Mouse (Mus musculus) CH12.LX (cell line): ENCODE results near the gene Rab11a. TPM values are rescaled to one million over a fixed set of nuclear protein-coding genes. Genes with fewer than 3 reads are reported as not detected.
"Not testable (repeated sequence)": the region's sequence is repeated elsewhere in the genome, so short reads cannot be mapped to it uniquely, and the experiment has no call there.

ENCODE experiments used
- DNase-seq: peaks from one replicate; pipeline ENCODE4 v3.0.0-alpha.2; 2013; ENCODE audit errors: extremely low read depth
- H3K27ac ChIP-seq: 2 replicates; pipeline ENCODE4 v1.5.1; 2012; ENCODE audit warnings: low read depth, mild to moderate bottlenecking, control low read depth, moderate library complexity; ENCODE audit not compliant: insufficient read depth
- H3K27me3 ChIP-seq: replicated peaks from 2 replicates; pipeline ENCODE3; 2012; ENCODE audit warnings: inconsistent platforms
- H3K36me3 ChIP-seq, 2 experiments: replicated peaks in 1 of 2; 2 replicates each; pipeline versions ENCODE3 to v1.6.1; 2012; ENCODE audit warnings: inconsistent platforms in 1 of 2, low read length in 1 of 2, mild to moderate bottlenecking in 1 of 2, mixed read lengths in 1 of 2, moderate library complexity in 1 of 2; ENCODE audit not compliant: control insufficient read depth in 1 of 2, insufficient read depth in 1 of 2
- H3K4me1 ChIP-seq, 2 experiments: 2 replicates each; pipeline ENCODE4 v1.6.1; 2012; ENCODE audit warnings: inconsistent platforms in 1 of 2, moderate library complexity in 1 of 2; ENCODE audit not compliant: insufficient read depth in 2 of 2, control insufficient read depth in 1 of 2
- H3K4me2 ChIP-seq: 2 replicates; pipeline ENCODE4 v1.6.1; 2012; ENCODE audit warnings: low read depth, mild to moderate bottlenecking, control low read depth; ENCODE audit not compliant: poor library complexity, insufficient read depth, severe bottlenecking
- H3K4me3 ChIP-seq, 3 experiments: fragments of 150-350 bp in 1 of 3; sonication (generic) in 1 of 3; replicated peaks in 1 of 3; 2 replicates each; pipeline versions ENCODE3 to v1.5.1; 2011 to 2012; ENCODE audit warnings: low read depth in 2 of 3, low read length in 2 of 3, mild to moderate bottlenecking in 2 of 3, moderate library complexity in 2 of 3, control low read depth in 1 of 3, improper control_type of control experiment in 1 of 3, inconsistent platforms in 1 of 3, mixed read lengths in 1 of 3; ENCODE audit not compliant: poor library complexity in 1 of 3
- H3K79me2 ChIP-seq: replicated peaks from 2 replicates; pipeline ENCODE4 v1.6.1; 2012; ENCODE audit warnings: mild to moderate bottlenecking, moderate library complexity; ENCODE audit not compliant: control insufficient read depth, poor library complexity, insufficient read depth, severe bottlenecking; ENCODE audit errors: extremely low read depth
- H3K9ac ChIP-seq: 2 replicates; pipeline ENCODE4 v1.6.1; 2012; ENCODE audit warnings: low read depth, mild to moderate bottlenecking, control low read depth, moderate library complexity; ENCODE audit not compliant: insufficient read depth
- H3K9me3 ChIP-seq: replicated peaks from 2 replicates; pipeline ENCODE3; 2012; ENCODE audit warnings: low read length, inconsistent platforms, mixed read lengths
- CTCF ChIP-seq, 2 experiments: IDR thresholded peaks in 1 of 2; conservative IDR thresholded peaks in 1 of 2; 2 replicates each; pipeline ENCODE4 v1.5.1; 2011 to 2012; ENCODE audit warnings: low read depth in 2 of 2, low read length in 2 of 2, improper control_type of control experiment in 1 of 2, inconsistent platforms in 1 of 2, mild to moderate bottlenecking in 1 of 2, moderate library complexity in 1 of 2
- E2F4 ChIP-seq: IDR thresholded peaks from 2 replicates; pipeline ENCODE4 v1.6.1; 2011; ENCODE audit warnings: low read depth, low read length, improper control_type of control experiment; ENCODE audit not compliant: insufficient replicate concordance
- EP300 ChIP-seq: IDR thresholded peaks from 2 replicates; pipeline ENCODE4 v1.6.1; 2011; ENCODE audit warnings: low read length, improper control_type of control experiment
- JUN ChIP-seq: IDR thresholded peaks from 2 replicates; pipeline ENCODE4 v1.6.1; 2011; ENCODE audit warnings: low read depth, mild to moderate bottlenecking, low read length, improper control_type of control experiment, moderate library complexity; ENCODE audit not compliant: insufficient read depth
- PAX5 ChIP-seq: IDR thresholded peaks from 2 replicates; pipeline ENCODE4 v1.6.1; 2012; ENCODE audit warnings: low read length, inconsistent platforms, mixed read lengths
- POLR2A ChIP-seq: IDR thresholded peaks from 2 replicates; pipeline ENCODE4 v1.6.1; 2011; ENCODE audit warnings: low read depth, mild to moderate bottlenecking, improper control_type of control experiment, low read length
- SMC3 ChIP-seq: IDR thresholded peaks from 2 replicates; pipeline ENCODE4 v1.6.1; 2011; ENCODE audit warnings: low read depth, low read length, improper control_type of control experiment
- TBP ChIP-seq: conservative IDR thresholded peaks from 2 replicates; pipeline ENCODE4 v1.6.1; 2011; ENCODE audit warnings: low read depth, low read length, improper control_type of control experiment
- TCF12 ChIP-seq: IDR thresholded peaks from 2 replicates; pipeline ENCODE4 v1.6.1; 2014; ENCODE audit warnings: low read depth, mild to moderate bottlenecking, inconsistent platforms, low read length, improper control_type of control experiment
- UBTF ChIP-seq: IDR thresholded peaks from 2 replicates; pipeline ENCODE4 v1.6.1; 2012; ENCODE audit warnings: low read depth, mild to moderate bottlenecking, inconsistent platforms, low read length, improper control_type of control experiment, moderate library complexity
- USF1 ChIP-seq: IDR thresholded peaks from 2 replicates; pipeline ENCODE4 v1.6.1; 2014; ENCODE audit warnings: low read depth, mild to moderate bottlenecking, inconsistent platforms, low read length, improper control_type of control experiment
- ZMIZ1 ChIP-seq: IDR thresholded peaks from 2 replicates; pipeline ENCODE4 v1.6.1; 2012; ENCODE audit warnings: low read depth, mild to moderate bottlenecking, inconsistent platforms, low read length, improper control_type of control experiment
- dilution Hi-C: fragments of 300-500 bp; cut with MboI; formaldehyde crosslinking; loops from 2 replicates; pipeline ENCODE4 v1.14.3; 2020; ENCODE audit warnings: low sequenced_read_pairs; ENCODE audit not compliant: extremely low pct_unique_long_range_greater_than_20kb, extremely low pct_ligation_motif_present
- in situ Hi-C: fragments of 300-500 bp; cut with MboI; formaldehyde crosslinking; loops from 3 replicates; pipeline ENCODE4 v1.14.3; 2019; ENCODE audit warnings: low sequenced_read_pairs, low pct_ligation_motif_present, low pct_unique_long_range_greater_than_20kb, mixed read lengths
- polyA plus RNA-seq: library from polyadenylated mRNA; unstranded; fragments of >175 nt; gene quantifications from 2 replicates; pipeline ENCODE4 v1.2.1, GENCODE M21; 2012; ENCODE audit warnings: low read depth; ENCODE audit not compliant: insufficient read length
- total RNA-seq, 2 experiments: library from RNA; depleted of rRNA; stranded (reverse); fragments of 300-350 nt in 1 of 2; fragments of >200 nt in 1 of 2; gene quantifications; 2 replicates each; pipeline ENCODE4 v1.2.3; 2012 to 2014

The Rab11a gene
- total and polyA plus RNA-seq, 3 experiments: 109 to 189 (median 168) TPM

- H3K27ac ChIP-seq: no peak overlapping the region
- no peak overlapping the region for H3K4me3 ChIP-seq
- H3K9ac ChIP-seq: no peak overlapping the region
- peaks cover 10 to 66% of the 10 kb centered on the region in 2 experiments for H3K36me3 ChIP-seq
- no peak for DNase-seq
- no peaks in the 10 kb centered on the region for H3K27me3 ChIP-seq
- H3K4me1 ChIP-seq: peaks cover 0 to 23% of the 10 kb centered on the region in 2 experiments; a peak in 2 of 4 replicates
- dilution Hi-C loops: no loop called here
- TF ChIP-seq SMC3: no peak
- TF ChIP-seq E2F4: no peak
- TF ChIP-seq PAX5: no peak
- TF ChIP-seq TCF12: no peak
- TF ChIP-seq JUN: no peak
- TF ChIP-seq POLR2A: no peak
- TF ChIP-seq UBTF: no peak
- no peak for TF ChIP-seq CTCF (conservative IDR thresholded peaks at IDR 0.05 in 1 of 2, IDR thresholded peaks at IDR 0.05 in 1 of 2; ENCODE audit: low read depth in 2 of 2, low read length in 2 of 2)
- TF ChIP-seq, all 38 proteins: peak for 0
- Histone ChIP-seq H3K79me2 (no peaks in the 10 kb centered on the region), H3K4me2 (no peak overlapping the region), H3K9me3 (no peaks in the 10 kb centered on the region)
- in situ Hi-C loops: no loop called here
Observed at GRCm38 (mm10) chr9:64719526-64720163, 17.9 kb downstream of the Rab11a start.

- not testable (repeated sequence) for DNase-seq
- H3K36me3 ChIP-seq: peaks cover 10 to 63% of the 10 kb centered on the region in 2 experiments
Observed at GRCm38 (mm10) chr9:64710291-64710690, 27.3 kb downstream of the Rab11a start.

GRCm38 (mm10) chr9:64704073-64704840, 33.3 kb downstream of the Rab11a start:
- Histone ChIP-seq H3K79me2 (no peaks in the 10 kb centered on the region), H3K27ac (peak overlapping the region; percentile 71), H3K9ac (peak overlapping the region; percentile 25; the same call in 1 of the 2 replicates), H3K27me3 (no peaks in the 10 kb centered on the region), H3K4me1 (peaks cover 30 to 67% of the 10 kb centered on the region in 2 experiments), H3K4me3 (no peak overlapping the region), H3K4me2 (peak overlapping the region; percentile 67), H3K9me3 (no peaks in the 10 kb centered on the region), H3K36me3 (peaks cover 6 to 54% of the 10 kb centered on the region in 2 experiments)
- dilution Hi-C loops (no loop called here), in situ Hi-C loops (no loop called here)
- peak; percentile 61 for DNase-seq
- TF ChIP-seq USF1 (peak; percentile 25), POLR2A (peak; percentile 28; the same call in 1 of the 2 replicates), CTCF (conservative IDR thresholded peaks at IDR 0.05 in 1 of 2, IDR thresholded peaks at IDR 0.05 in 1 of 2; ENCODE audit: low read depth in 2 of 2, low read length in 2 of 2) (no peak), EP300 (0 out of 2 replicates have a peak, but pooled peaks have one; percentile 9), E2F4 (no peak), ZMIZ1 (peak; percentile 22; the same call in 1 of the 2 replicates)

More at GRCm38 (mm10) chr9:64710291-64710690, 27.3 kb downstream of the Rab11a start:
- H3K4me3 ChIP-seq, in situ Hi-C loops, dilution Hi-C loops, H3K9ac ChIP-seq, H3K79me2 ChIP-seq, H3K4me2 ChIP-seq, H3K27ac ChIP-seq, H3K9me3 ChIP-seq, H3K27me3 ChIP-seq: not testable (repeated sequence)
- H3K4me1 ChIP-seq: peaks cover 0 to 33% of the 10 kb centered on the region in 2 experiments; a peak in 2 of 4 replicates
- TF ChIP-seq TBP: peak; percentile 65
